Mouse (Mus musculus): Measurements from ENCODE around the gene Fat2. TPM values are rescaled to one million over a fixed set of nuclear protein-coding genes. Genes with fewer than 3 reads are reported as not detected.

Gene Fat2
- total RNA-seq, 2 experiments from 2014 or later: 0.26 to 0.29 TPM

GRCm38 (mm10) chr11:55327558-55328409 lies 8.6 kb downstream of the Fat2 start:
- H3K27ac ChIP-seq: no peak overlapping the region
- H3K4me3 ChIP-seq: no peak overlapping the region
- DNase-seq (ENCODE audit: extremely low spot score in 1 of 2, low spot score in 2 of 2): no peak
- no peak for TF ChIP-seq CTCF (IDR thresholded peaks at IDR 0.05)
- intact Hi-C loops (cut with DNase I): no loop called here

GRCm38 (mm10) chr11:55327111-55327510 lies 9.3 kb downstream of the Fat2 start:
- intact Hi-C loops (cut with DNase I): no loop called here
- no peak overlapping the region for H3K27ac ChIP-seq

DNA sequence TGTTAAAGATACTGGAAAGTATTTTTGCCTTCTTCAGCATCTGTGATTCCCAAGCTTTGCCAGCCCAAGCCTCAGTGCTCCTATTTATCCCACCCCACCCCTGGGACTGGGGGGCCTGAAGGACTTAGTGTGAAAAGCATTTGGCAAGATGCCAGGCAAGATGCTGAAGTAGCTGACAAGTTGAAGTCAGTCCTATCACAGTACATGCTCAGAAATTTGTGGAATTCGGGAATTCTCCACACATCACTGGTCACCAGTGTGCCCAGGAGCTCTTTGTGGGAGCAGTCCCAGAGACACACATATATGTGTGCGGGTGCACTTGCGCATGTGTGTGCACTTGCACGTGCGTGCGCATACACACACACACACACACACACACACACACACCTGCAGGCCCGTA lies 10.2 kb downstream of the Fat2 start:
- TF ChIP-seq CTCF (IDR thresholded peaks at IDR 0.05): no peak
- intact Hi-C loops (cut with DNase I): no loop called here
- DNase-seq (ENCODE audit: extremely low spot score in 1 of 2, low spot score in 2 of 2): no peak
- Histone ChIP-seq H3K4me3 (no peak overlapping the region), H3K27ac (no peak overlapping the region)

More at GRCm38 (mm10) chr11:55327111-55327510, 9.3 kb downstream of the Fat2 start:
- H3K4me3 ChIP-seq: no peak overlapping the region
- no peak for DNase-seq (ENCODE audit: extremely low spot score in 1 of 2, low spot score in 2 of 2)
- TF ChIP-seq CTCF (IDR thresholded peaks at IDR 0.05): no peak

- Histone ChIP-seq H3K4me3 (no peak overlapping the region), H3K27ac (no peak overlapping the region)
- TF ChIP-seq CTCF (IDR thresholded peaks at IDR 0.05): no peak
- intact Hi-C loops (cut with DNase I): no loop called here
- DNase-seq (ENCODE audit: extremely low spot score in 1 of 2, low spot score in 2 of 2): peak; percentile 53 to 64
Observed at GRCm38 (mm10) chr11:55323854-55324253, 12.5 kb downstream of the Fat2 start.

GRCm38 (mm10) chr11:55320990-55321389 lies 15.4 kb downstream of the Fat2 start:
- no peak for TF ChIP-seq CTCF (IDR thresholded peaks at IDR 0.05)
- Histone ChIP-seq H3K4me3 (no peak overlapping the region), H3K27ac (no peak overlapping the region)
- DNase-seq (ENCODE audit: extremely low spot score in 1 of 2, low spot score in 2 of 2): no peak
- intact Hi-C loops (cut with DNase I): no loop called here

GRCm38 (mm10) chr11:55315966-55316365 lies 20.4 kb downstream of the Fat2 start:
- no peak for DNase-seq (ENCODE audit: extremely low spot score in 1 of 2, low spot score in 2 of 2)
- H3K27ac ChIP-seq: no peak overlapping the region
- no peak overlapping the region for H3K4me3 ChIP-seq
- TF ChIP-seq CTCF (IDR thresholded peaks at IDR 0.05): no peak
- intact Hi-C loops (cut with DNase I): no loop called here

GRCm38 (mm10) chr11:55314704-55315047 lies 21.7 kb downstream of the Fat2 start:
- no peak for DNase-seq (ENCODE audit: extremely low spot score in 1 of 2, low spot score in 2 of 2)
- intact Hi-C loops (cut with DNase I): no loop called here
- no peak for TF ChIP-seq CTCF (IDR thresholded peaks at IDR 0.05)
- Histone ChIP-seq H3K27ac (no peak overlapping the region), H3K4me3 (no peak overlapping the region)

DNA sequence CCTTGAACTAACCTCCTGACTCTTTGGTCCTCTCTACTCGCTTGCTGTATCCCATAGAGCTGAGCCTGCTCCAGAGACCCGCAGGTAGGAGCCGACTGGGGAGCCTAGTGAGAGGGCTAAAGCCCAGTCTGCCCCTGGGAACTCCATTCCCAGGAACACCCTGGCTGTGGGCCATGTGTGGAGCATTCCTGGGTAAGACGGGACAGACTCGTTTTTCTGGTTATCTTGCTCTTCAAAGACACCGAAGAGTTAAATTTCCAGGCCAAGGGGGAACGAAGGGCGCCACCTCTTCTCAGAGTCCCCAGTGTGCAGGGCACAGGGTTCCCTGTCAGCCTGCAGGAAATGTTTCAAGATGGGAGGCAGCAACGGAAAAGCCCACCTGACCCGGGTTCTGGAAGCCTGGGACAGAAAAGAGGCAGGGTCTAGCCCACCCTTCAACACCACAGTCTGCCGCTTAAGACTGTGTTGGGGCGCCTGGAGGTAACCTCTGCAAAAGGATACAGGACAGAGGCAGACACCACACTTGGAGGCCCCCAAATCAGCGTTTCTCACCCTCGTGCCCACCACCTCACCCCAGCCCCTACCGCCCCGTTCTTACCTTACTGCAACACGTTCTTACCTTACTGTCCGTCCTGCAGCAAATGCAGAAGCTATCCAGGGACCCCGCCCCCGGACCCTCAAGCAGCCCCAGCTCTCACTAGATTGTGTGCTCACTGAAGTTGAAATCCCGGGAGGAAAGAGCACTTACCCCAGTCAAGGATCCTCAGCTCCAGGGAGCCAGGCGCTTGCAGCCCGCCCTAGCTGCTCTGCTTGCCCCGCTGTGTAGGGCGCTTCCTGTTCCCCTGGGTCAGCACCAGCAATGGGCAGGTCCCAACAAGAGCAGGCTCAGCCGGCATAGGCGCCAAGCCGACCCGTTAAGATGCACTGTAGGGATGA lies 22.3 kb downstream of the Fat2 start:
- intact Hi-C loops (cut with DNase I): no loop called here
- no peak overlapping the region for H3K4me3 ChIP-seq
- no peak for TF ChIP-seq CTCF (IDR thresholded peaks at IDR 0.05)
- H3K27ac ChIP-seq: no peak overlapping the region
- no peak for DNase-seq (ENCODE audit: extremely low spot score in 1 of 2, low spot score in 2 of 2)

GRCm38 (mm10) chr11:55302350-55302749 lies 34.0 kb downstream of the Fat2 start:
- Histone ChIP-seq H3K27ac (no peak overlapping the region), H3K4me3 (no peak overlapping the region)
- no peak for DNase-seq (ENCODE audit: extremely low spot score in 1 of 2, low spot score in 2 of 2)
- no peak for TF ChIP-seq CTCF (IDR thresholded peaks at IDR 0.05)
- intact Hi-C loops (cut with DNase I): no loop called here

DNA sequence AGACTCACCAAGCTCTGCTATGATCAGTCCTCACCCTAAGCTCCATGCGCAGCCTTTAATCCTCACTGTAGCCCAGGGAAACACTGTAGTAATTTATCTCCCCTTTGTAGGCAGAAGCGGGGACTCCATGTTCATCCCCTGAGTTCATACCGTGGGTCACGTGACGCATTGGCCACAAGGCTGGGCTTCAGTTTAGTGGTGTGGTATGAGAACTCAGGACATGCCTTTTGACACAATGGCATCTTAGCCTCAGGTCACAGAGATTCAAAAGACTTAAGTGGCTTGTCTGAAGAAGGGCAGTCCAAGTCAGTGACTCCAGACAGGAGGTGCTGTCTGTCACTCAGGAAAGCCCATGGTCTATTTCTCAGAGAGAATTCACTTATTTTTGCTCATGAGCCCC lies 43.2 kb downstream of the Fat2 start:
- Histone ChIP-seq H3K27ac (no peak overlapping the region), H3K4me3 (no peak overlapping the region)
- DNase-seq (ENCODE audit: extremely low spot score in 1 of 2, low spot score in 2 of 2): no peak
- TF ChIP-seq CTCF (IDR thresholded peaks at IDR 0.05): no peak
- intact Hi-C loops (cut with DNase I): no loop called here

- Histone ChIP-seq H3K27ac (no peak overlapping the region), H3K4me3 (no peak overlapping the region)
- DNase-seq (ENCODE audit: extremely low spot score in 1 of 2, low spot score in 2 of 2): no peak
- TF ChIP-seq CTCF (IDR thresholded peaks at IDR 0.05): no peak
- intact Hi-C loops (cut with DNase I): no loop called here
Observed at GRCm38 (mm10) chr11:55291901-55292300, 44.5 kb downstream of the Fat2 start.

GRCm38 (mm10) chr11:55289851-55290391 lies 46.4 kb downstream of the Fat2 start:
- intact Hi-C loops (cut with DNase I): no loop called here
- DNase-seq (ENCODE audit: extremely low spot score in 1 of 2, low spot score in 2 of 2): no peak
- no peak overlapping the region for H3K4me3 ChIP-seq
- no peak overlapping the region for H3K27ac ChIP-seq
- TF ChIP-seq CTCF (IDR thresholded peaks at IDR 0.05): no peak

All from left cerebral cortex, adult 2 months (tissue).